Mouse (Mus musculus): Measurements from ENCODE around the gene Brms1l.
A peak's percentile ranks its signal among the peaks of the same experiment; 100 is the strongest.
"Not testable (repeated sequence)": the region's sequence is repeated elsewhere in the genome, so short reads cannot be mapped to it uniquely, and the experiment has no call there.

The Brms1l gene

DNA sequence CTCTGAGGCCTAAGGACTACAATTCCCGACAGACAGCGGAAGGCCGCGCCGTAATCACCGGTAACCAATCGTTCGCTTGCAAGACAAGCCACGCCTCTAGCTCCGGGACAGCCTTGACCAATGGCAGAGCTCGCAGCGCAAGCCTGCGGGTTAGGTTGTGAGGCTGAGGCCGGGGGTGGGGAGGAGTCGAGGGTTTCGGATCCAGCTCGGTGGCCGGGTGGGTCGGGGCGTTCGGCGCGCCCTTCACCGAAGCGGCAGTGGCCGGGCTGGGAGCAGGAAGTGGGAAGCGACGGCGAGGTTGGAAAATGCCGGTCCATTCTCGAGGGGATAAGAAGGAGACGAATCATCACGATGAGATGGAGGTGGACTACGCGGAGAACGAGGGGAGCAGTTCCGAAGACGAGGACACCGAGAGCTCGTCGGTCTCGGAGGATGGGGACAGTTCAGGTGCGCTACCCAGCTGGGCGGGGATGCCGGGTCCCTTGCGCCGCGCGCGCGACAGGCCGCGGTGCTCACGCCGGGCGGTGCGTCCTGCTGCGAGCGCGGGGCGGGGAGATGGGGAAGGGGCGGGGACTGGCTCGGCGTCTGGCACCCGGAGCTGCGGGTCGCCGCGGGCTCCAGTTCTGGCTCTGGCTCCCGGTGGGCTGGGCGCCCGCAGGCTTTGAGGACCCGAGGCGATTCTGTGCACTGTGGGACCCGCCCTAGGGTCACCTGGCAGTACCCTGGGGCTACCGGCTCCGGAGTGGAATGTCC is at the start of gene Brms1l:
Gene Brms1l (plus strand): TSS at position 126 of the 753 bp plus-strand sequence.
- DNase-seq (ENCODE audit: low spot score in 2 of 2), result peak; percentile 96 to 97

DNA sequence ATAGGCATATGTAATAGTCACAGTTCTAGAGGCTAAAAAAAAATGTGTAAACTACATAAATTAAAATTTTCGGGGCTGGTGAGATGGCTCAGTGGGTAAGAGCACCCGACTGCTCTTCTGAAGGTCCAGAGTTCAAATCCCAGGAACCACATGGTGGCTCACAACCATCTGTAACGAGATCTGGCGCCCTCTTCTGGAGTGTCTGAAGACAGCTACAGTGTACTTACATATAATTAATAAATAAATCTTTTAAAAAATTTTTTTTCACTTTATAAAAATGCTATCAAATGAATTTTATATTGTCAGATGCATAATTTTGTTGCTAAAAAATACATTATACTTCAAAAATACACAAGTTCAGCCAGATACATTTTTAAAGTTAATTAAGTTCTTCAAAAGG is 41.6 kb upstream of the Brms1l start:
- DNase-seq (ENCODE audit: low spot score in 2 of 2), result not testable (repeated sequence)

DNA sequence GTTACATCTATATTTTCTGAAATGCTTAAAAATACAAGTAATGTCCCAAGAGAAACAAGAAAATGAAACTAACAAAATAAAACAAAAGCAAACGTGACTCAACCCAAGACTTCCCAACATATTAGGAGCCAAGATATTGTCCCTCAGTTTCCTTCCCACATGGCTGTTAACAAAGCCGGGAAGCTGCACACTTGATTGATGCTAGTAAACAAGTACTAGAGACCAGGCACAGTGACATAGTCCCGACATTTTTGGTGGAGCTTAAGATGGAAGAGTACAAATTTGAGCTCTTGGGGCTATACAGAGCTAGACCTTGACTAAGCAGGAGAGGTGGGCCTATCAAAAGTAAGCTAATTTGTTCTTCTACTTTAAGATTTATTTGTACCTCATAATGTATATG is 39.0 kb upstream of the Brms1l start:
- peak; percentile 34 to 59 for DNase-seq (ENCODE audit: low spot score in 2 of 2)

DNA sequence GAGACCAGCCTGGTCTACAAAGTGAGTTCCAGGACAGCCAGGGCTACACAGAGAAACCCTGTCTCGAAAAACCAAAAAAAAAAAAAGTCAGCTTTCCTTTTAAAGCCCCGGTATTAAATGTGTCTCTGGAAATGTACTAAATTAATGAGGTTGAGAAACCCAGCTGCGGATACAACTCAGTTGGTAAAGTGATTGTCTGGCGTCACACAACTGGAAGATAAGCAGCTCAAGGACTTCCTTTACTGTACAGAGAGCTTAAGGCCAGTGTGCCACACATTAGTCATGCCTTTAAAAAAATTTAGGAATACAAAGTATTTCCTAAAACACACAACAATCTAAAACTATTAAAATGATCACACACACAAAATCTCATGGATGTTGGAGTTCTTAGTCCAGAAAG is 37.4 kb upstream of the Brms1l start:
- DNase-seq (ENCODE audit: low spot score in 2 of 2), result no peak

DNA sequence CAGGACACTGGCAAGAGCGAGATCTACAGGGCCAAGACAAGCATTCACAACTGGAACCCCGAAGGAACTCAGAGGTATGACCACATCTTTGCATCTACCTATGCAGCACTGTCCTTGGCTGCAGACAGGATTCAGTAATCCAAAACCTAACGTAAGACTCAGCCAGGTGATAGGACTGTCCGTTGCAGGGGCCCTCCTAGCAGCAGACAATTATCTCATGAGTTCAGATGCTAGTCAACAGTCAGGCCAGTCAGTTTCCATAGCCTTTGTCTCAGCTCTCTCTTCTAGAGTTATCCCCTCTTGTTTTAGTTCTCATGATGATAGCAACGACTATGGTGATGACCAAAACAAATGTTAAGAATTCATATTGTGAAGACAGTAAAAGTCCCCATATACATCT is 36.0 kb upstream of the Brms1l start:
- DNase-seq (ENCODE audit: low spot score in 2 of 2), result no peak

DNA sequence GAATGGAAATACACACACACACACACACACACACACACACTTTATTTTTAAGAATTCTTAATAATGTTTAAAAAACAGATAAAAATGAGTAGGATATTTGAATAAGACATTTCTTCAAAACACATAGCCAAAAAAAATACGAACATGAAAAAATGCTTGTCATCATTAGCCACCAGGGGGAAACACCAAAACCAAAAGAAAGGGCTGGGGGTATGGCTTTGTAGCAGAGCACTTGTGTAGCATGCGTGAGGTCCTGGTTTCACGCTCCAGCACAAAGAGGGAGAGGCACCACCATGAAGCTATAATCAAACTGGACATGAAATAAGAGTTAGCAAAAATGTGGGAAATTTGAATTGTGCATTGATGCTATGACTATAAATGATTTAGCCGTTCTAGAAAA is 35.0 kb upstream of the Brms1l start:
- DNase-seq (ENCODE audit: low spot score in 2 of 2), result no peak

DNA sequence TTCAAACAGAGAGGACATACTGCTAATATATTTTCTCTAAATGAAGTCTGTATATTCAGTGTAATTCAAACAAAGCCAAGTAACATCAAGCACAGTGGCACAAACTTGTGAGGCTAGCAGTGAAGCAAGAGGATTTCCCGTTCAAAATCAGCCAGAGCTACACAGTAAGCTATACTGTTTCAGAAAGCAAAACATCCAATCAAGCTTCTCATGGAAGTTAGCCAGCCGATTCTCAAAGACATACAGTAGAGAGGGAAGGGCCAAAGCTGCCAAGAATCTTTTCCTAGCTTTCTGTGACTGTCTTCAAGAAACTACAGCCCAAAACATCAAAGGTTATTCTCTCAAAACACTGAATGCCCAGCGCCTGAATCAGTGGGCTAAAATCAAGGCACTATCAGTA is 31.1 kb upstream of the Brms1l start:
- DNase-seq (ENCODE audit: low spot score in 2 of 2), result no peak

DNA sequence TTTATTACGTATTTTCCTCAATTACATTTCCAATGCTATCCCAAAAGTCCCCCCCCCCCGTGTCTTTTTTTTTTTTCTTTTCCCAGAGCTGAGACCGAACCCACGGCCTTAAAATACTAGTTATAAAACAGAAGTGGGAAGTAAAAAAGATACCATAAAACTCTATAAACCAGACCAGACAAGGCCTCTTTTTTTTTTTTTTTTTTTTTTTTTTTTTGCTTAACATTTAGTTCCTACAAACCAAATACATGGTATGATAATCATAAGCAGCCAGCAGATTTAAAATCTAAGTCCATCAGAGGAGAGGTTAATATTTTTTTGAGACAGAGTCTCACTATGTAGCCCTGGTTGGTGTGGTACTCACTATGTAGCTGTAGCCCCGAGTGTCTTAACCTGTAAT is 19.6 kb upstream of the Brms1l start:
- no peak for DNase-seq (ENCODE audit: low spot score in 2 of 2)

DNA sequence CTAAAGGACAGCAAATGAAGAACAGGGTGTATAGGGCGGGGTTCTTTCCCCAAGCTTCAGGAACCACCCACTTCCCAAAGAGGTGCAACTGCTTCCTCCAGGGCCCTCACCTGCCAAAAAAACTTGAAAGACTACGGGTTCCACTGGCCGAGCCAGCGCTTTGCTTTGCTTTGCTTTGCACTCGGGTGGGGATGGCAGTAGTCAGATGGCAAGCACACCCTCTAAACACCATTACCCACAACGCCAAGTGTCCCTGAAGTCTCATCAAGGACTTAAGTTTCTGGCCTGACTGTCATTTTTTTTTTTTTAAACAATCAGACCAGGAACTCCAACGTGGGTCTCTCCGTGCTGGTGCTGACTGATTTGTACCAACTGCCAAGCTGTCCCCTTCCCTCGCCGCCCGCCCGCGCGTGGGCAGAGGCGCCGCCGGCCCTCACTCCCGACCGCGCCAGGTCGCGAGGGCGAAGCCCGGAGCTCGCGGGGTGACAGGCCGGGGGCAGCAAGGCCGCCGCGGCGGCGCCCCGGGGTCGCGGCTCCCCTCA is 15.9 kb upstream of the Brms1l start:
- peak; percentile 59 to 67 for DNase-seq (ENCODE audit: low spot score in 2 of 2)

DNA sequence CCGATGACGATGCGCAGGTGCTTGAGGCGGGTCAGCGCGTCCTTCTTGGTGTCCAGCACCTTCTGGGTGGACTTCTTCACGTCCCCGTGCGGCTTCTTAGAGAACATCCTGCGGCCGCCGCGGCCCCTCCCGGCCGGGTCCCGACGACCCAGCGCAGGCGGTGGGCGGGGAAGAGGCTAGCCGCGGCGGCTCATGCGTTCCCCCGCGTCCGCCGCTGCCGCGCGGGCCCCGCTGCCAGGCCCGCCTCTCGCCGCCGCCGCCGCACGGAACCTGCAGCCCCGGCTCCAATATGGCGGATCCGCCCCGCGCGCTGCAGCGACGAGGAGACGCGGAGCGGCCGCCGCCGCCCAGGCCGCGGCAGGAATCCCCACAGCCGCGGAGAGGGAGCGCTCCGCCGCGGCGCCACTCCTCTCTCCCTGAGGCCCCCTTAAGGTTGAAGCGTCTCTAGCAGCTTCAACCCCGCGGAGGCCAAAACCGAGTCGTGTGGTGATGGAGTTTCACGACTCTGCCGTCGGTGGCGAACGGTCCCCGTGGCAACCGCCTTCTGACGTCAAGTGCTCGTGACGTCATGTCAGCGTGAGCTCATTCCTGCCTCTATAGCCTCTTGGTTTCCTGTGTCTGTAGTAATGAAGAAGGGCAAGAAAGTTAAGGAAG is 15.3 kb upstream of the Brms1l start, which contains the start of gene Ralgapa1:
Gene Ralgapa1 (minus strand): TSS at position 507 of the 654 bp plus-strand sequence.
- DNase-seq (ENCODE audit: low spot score in 2 of 2), result peak; percentile 79 to 87

DNA sequence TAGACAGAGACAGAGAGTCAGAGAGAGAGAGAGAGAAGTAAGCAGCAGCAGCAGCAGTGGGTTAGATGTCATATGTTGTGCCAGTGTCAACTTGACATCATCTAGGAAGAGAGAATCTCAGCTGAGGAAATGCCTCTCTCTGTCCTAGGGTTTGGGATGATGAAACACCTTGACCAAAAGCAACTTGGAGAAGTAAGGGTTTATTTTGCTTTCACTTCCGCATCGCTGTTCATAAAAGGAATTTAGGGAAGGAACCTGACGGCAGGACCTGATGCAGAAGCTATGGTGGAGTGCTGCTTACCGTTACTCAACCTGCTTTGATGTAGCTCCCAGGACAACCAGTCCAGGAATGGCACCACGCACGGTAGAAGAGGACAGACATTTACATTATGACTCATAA is 12.1 kb upstream of the Brms1l start:
- DNase-seq (ENCODE audit: low spot score in 2 of 2), result no peak

DNA sequence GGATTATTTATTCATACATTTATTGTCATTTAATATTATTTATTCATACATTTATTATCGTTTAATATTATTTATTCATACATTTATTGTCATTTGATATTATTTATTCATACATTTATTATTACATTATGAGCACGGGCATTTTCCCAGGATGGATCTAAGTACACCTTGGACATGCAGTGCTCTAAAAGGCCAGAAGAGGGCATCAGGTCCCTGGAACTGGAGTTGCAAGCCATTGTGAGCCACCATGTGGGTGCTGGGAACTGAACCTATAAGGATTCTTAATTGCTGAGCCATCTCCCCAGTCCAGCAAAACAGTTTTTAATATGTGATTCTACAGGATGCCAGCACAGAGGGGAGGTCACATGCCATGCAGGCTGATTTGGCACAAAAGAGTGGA is 10.6 kb upstream of the Brms1l start:
- DNase-seq (ENCODE audit: low spot score in 2 of 2), result no peak

DNA sequence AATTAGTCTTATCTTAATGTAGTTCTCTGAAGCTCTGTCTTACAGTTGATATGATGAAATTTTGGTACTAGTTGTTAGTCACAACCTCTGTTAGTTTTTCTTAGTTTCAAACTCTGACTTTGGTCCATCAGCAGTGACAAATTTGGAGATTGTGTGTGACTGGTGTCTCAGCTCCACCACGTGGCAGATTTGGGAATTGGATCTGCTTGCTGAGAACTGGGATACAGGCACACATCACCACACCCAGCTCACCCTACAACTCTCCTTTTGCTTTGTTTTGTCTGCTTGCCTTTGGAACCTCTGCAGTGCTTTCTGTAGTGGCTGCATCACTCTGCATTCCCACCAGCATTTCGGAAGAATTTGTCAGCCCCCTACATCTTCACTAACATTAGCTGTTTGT is 5.0 kb upstream of the Brms1l start:
- peak; percentile 45 to 67 for DNase-seq (ENCODE audit: low spot score in 2 of 2)

DNA sequence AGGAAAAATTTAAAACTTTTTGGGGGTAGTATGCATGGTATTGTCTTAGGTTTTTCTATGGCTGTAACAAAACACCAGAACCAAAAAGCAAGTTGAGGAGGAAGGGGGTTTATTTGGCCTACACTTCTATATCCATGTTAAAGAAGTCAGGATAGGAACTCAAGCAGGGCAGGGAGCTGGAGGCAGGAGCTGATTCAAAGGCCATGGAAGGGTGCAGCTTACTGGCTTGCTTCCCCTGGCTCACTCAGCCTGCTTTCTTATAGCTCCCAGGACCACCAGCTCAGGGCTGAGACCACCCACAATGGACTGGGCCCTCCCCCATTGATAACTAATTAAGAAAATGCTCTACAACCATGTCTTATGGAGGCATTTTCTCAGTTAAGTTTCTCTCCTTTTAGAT is 3.2 kb upstream of the Brms1l start:
- no peak for DNase-seq (ENCODE audit: low spot score in 2 of 2)

DNA sequence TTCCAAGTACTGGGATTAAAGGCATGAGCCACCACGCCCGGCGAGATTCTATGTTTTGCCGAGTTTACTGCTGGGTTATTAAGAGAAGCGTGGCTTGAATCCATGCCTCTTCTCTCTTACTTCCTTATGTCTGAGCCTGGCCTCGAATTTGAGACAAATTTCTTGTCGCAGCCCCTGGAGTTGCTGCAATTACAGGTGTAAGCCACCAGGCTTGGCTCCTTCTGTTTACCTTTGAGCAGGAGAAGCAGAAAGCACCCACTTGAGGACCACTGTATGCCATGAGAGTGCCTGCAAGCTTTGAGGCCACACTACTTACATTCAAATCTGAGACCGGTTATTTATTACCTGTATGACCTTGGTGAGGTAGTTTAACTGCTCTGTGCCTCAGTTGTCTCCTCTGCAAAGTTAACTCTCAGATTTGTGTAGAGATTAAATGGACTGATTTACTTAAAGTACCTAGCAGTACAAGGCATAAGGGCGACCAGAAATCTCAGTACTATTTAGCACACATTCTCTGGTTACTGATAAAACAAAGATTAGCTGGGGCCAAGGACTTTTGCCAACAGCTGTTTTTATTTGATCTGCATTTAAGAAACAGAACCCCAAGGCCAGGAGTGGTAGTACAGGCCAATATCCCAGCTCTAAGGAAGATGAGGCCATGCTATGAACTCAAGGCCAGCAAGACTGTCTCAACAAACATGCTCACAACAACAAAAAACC is 2.1 kb upstream of the Brms1l start:
- DNase-seq (ENCODE audit: low spot score in 2 of 2), result no peak

DNA sequence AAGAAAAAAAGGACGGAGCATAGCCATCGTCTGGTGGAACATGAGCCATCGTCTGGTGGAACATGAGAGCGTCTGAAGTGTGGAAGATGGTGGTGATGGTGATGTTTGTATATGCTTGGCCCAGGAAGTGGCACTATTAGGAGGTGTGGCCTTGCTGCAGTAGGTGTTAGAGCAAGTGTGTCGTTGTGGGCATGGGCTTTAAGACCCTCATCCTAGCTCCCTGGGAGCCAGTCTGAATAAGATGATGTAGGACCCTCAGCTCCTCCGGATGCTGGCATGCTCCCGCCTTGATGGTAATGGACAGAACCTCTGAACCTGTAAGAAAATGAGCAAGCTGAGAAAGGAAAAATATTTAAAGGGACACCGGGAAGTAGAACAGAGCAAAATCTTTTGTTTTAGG is 1.2 kb upstream of the Brms1l start:
- no peak for DNase-seq (ENCODE audit: low spot score in 2 of 2)

DNA sequence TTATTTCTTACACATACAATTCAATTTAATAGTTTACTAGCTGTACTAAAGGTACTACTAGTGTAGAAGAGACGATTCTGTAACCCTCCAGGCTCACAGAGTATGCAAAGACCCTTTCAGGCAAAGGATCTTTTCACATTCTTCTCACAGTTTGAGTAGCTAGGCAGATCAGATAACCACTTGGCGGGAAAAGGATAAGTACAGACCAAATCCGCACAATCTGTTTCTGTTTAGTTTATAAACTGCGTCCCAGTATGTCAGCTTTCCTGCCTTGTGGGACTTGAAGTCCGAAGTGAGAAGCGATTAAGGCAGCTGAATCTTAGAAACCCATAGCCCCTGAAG is 296 bp upstream of the Brms1l start:
- no peak for DNase-seq (ENCODE audit: low spot score in 2 of 2)

DNA sequence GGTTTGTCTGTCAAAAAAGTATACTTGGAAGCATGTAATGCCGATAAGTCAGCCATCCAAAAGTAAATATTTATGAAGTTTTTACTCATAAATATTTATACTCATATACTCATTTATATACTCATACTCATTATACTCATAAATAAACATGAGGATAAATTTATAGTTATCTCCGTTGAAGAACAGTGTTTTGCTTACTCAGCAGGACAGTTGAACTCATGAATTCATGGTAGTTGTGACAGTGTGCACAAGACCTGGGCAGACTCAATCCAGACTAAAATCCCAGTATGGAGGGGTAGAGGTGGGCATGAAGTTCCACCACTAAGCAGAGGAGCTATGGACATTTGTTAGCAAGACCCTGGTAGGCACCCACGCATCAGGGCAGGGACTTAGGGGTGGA is 1.4 kb downstream of the Brms1l start:
- DNase-seq (ENCODE audit: low spot score in 2 of 2), result no peak

DNA sequence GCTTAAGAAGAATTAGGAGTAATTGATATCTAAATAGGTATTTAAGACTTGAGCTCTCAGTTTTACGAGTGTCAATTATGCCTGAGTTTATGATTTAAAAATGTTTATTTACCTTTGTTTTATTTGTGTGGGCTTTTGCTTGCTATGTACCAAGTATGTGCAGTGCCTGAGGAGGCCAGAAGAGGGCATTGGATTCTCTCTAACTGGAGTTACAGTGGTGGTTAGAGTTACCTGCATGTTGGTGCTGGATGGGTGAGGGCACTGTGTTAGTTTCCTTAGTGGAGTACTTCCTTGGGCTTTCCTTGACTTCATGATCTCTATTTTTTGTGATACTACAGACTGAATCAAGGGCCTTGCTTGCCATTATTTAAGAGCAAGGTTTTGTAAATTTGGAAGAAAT is 10.6 kb downstream of the Brms1l start:
- no peak for DNase-seq (ENCODE audit: low spot score in 2 of 2)

DNA sequence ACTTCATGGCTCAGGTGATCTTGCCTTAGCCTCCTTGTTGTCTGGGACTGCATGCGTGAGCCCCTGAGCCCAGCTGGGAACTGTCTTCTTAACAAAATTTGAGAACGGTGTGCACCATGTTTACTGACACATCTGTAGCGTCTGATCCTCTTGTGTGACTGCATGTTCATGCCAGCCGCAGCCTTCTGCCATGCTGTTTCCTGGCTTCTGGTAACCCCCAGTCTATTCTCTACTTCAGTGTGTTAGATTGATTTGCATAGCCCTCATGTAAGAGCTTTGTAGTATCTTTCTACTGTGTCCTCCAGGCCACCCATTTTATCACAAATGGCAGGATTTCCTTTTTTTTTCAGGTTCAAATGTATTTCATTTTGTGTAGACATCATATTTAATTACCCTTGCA is 11.7 kb downstream of the Brms1l start:
- no peak for DNase-seq (ENCODE audit: low spot score in 2 of 2)

DNA sequence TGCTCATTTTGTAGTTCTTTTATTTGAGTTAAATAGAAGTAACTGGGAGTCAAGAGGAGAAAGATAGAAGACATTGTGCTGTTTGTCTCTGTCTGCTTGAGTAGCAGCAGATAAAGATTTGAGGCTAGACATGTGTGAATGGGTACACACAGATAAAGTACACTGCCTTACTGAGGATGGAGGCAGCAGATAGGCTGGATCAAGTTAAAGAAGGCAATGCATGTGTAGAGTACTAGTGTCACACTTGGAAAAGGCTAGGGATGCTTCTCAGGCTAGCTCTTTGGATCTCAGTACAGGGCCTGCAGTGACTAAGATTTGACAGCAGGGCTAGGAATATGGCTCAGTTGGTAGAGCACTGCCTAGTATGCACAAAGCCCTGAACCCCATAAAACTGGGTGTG is 14.5 kb downstream of the Brms1l start:
- no peak for DNase-seq (ENCODE audit: low spot score in 2 of 2)

DNA sequence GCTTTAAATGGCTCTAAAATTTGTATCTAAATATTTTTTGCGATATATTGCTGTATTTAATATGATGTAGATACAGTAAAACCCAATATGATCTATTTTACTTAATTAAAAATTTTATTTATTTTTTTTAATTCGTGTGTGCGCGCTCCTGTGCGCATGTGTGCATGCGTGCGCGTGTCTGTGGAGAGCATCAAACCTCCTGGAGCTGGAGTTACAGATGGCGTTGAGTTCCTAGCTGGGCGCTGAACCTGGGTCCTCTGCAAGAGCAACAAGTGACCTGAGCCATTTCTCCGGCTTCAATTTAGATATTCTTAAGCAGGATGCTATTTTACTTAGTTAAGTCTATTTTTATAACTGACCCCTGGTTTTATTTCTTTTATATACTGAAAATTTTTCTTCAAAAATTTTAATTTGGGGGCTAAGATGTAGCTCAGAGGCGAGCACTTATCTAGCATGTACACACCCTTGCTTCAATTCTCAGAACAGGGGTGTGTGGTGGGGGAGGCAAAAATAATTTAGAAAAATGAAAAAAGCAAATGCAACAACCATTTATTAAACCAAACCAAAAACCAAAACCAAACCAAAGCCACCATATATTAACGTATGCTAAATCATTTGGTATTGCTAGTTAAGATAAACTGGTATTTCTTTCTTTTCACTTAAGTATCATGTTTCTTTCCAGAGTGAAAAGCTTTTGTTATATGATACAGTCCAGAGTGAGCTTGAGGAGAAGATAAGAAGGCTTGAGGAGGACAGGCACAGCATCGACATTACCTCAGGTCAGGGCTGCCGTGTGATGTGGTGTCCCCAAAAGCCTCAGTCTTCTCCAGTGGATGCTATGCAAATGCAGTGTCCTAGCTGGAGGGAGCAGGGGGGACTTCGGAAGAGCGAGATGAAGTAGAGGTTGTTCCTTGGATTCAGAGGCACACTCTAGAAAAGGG is 23.6 kb downstream of the Brms1l start:
- DNase-seq (ENCODE audit: low spot score in 2 of 2), result no peak
